Mouse (Mus musculus) liver, postnatal 0 days (tissue): ENCODE results near the gene Efcab7.

Experiments
- CTCF ChIP-seq: sonication (generic); IDR thresholded peaks from 2 replicates; pipeline ENCODE4 v1.5.1; 2016; ENCODE audit warnings: antibody characterized with exemption, low read depth
- EP300 ChIP-seq: IDR thresholded peaks from 2 replicates; pipeline ENCODE4 v1.6.1; 2016; ENCODE audit warnings: antibody characterized with exemption, low read depth, mild to moderate bottlenecking

DNA sequence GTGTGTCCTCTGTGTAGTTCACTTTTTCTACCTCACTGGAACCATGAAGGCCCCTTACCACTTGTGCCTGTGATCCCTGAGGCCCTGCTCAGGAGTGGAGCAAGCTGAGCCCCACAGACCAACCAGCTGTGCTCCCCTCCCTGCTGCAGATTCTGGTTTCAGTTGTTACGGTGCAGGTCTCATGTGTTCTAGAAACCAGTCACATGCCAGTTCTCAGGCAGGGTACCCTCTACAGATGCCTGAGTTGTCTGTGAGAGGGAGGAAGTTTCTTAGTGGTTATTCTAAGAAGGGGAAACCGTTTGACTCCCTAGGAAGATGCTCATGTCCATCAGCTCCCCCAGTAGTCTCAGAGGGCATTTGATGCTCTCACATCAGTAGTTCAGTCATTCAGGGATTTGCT, 115.6 kb downstream of the Efcab7 start:
- TF ChIP-seq CTCF (no peak), EP300 (no peak)
